Mouse (Mus musculus) intestine, postnatal 0 days (tissue): Measurements from ENCODE around the gene Gabbr1. TPM values are rescaled to one million over a fixed set of nuclear protein-coding genes. Genes with fewer than 3 reads are reported as not detected.

Source experiments
- ATAC-seq: fragments of 200-750 bp; cut with Nextera tagmentation; 2 replicates; pipeline ENCODE4 v1.8.0; 2017; ENCODE audit warnings: mild to moderate bottlenecking, moderate TSS enrichment, moderate library complexity
- H3K27ac ChIP-seq: fragments of 300-500 bp; sonication (generic); 2 replicates; pipeline ENCODE4 v1.5.1; 2014; ENCODE audit warnings: mild to moderate bottlenecking, low read depth, low read length, moderate library complexity
- H3K27me3 ChIP-seq: fragments of 300-500 bp; sonication (generic); replicated peaks from 2 replicates; pipeline ENCODE4 v1.6.1; 2014; ENCODE audit warnings: low read length, mixed read lengths; ENCODE audit not compliant: control insufficient read depth, insufficient read depth
- H3K36me3 ChIP-seq: fragments of 300-500 bp; sonication (generic); 2 replicates; pipeline ENCODE4 v1.6.1; 2014; ENCODE audit warnings: mild to moderate bottlenecking, moderate library complexity; ENCODE audit not compliant: control insufficient read depth, insufficient read depth
- H3K4me1 ChIP-seq: fragments of 300-500 bp; sonication (generic); replicated peaks from 2 replicates; pipeline ENCODE4 v1.6.1; 2014; ENCODE audit warnings: antibody characterized with exemption, low read length, mixed read lengths; ENCODE audit not compliant: control insufficient read depth, insufficient read depth
- H3K4me2 ChIP-seq: fragments of 300-500 bp; sonication (generic); replicated peaks from 2 replicates; pipeline ENCODE4 v1.6.1; 2014; ENCODE audit warnings: low read depth, mild to moderate bottlenecking, moderate library complexity
- H3K4me3 ChIP-seq: fragments of 300-500 bp; sonication (generic); 2 replicates; pipeline ENCODE4 v1.5.1; 2014; ENCODE audit warnings: low read depth, low read length
- H3K9ac ChIP-seq: fragments of 300-500 bp; sonication (generic); 2 replicates; pipeline ENCODE4 v1.6.1; 2014; ENCODE audit warnings: mild to moderate bottlenecking, low read depth, low read length
- H3K9me3 ChIP-seq: fragments of 300-500 bp; sonication (generic); 2 replicates; pipeline ENCODE4 v1.6.1; 2016; ENCODE audit warnings: mixed run types; ENCODE audit not compliant: control insufficient read depth
- CTCF ChIP-seq: sonication (generic); IDR thresholded peaks from 2 replicates; pipeline ENCODE4 v1.5.1; 2016; ENCODE audit warnings: low read depth, mild to moderate bottlenecking, control low read depth, antibody characterized with exemption, moderate library complexity
- WGBS: fragments of 180-500 bp; shearing (Covaris S2); extraction: QIAGEN DNeasy Blood & Tissue Kit; methylation state at CpG from one replicate; pipeline ENCODE4 v1.1.7; 2014; 5-methylcytosine and 5-hydroxymethylcytosine counted together
- polyA plus RNA-seq: library from polyadenylated mRNA; unstranded; fragments of >200 nt; fragmentation: Nextera tagmentation; extraction: Ambion mirVana; gene quantifications from 2 replicates; pipeline ENCODE4 v1.2.1, GENCODE M21; 2015

Gene Gabbr1
- polyA plus RNA-seq, 1 experiment from 2014 or later: 4.1 TPM

- no peak overlapping the region for H3K9ac ChIP-seq
- H3K27me3 ChIP-seq: no peaks in the 10 kb centered on the region
- no peaks in the 10 kb centered on the region for H3K9me3 ChIP-seq
- no peak overlapping the region for H3K4me3 ChIP-seq
- H3K4me1 ChIP-seq: no peaks in the 10 kb centered on the region
- H3K36me3 ChIP-seq: peaks cover 33% of the 10 kb centered on the region
- 87% methylated on average over 8 of the region's 8 CpGs for WGBS
- no peak for TF ChIP-seq CTCF
- no peak for ATAC-seq
- H3K27ac ChIP-seq: no peak overlapping the region
- no peak overlapping the region for H3K4me2 ChIP-seq
Observed at GRCm38 (mm10) chr17:37070121-37070520, 24.4 kb downstream of the Gabbr1 start.

GRCm38 (mm10) chr17:37072080-37072729, 26.4 kb downstream of the Gabbr1 start:
- ATAC-seq: no peak
- Histone ChIP-seq H3K4me2 (no peak overlapping the region), H3K36me3 (peaks cover 27% of the 10 kb centered on the region), H3K9ac (no peak overlapping the region), H3K27me3 (no peaks in the 10 kb centered on the region), H3K27ac (no peak overlapping the region), H3K4me3 (no peak overlapping the region), H3K4me1 (no peaks in the 10 kb centered on the region), H3K9me3 (no peaks in the 10 kb centered on the region)
- TF ChIP-seq CTCF: no peak
- WGBS: 85% methylated on average over 12 of the region's 12 CpGs

GRCm38 (mm10) chr17:37072730-37073276, 27.0 kb downstream of the Gabbr1 start:
- no peak for TF ChIP-seq CTCF
- Histone ChIP-seq H3K36me3 (peaks cover 21% of the 10 kb centered on the region), H3K4me2 (no peak overlapping the region), H3K27me3 (no peaks in the 10 kb centered on the region), H3K4me1 (no peaks in the 10 kb centered on the region), H3K9me3 (no peaks in the 10 kb centered on the region), H3K27ac (no peak overlapping the region), H3K4me3 (no peak overlapping the region), H3K9ac (no peak overlapping the region)
- ATAC-seq: no peak
- 72% methylated on average over 11 of the region's 11 CpGs for WGBS

- Histone ChIP-seq H3K4me2 (no peak overlapping the region), H3K36me3 (peaks cover 4% of the 10 kb centered on the region; the same call in 1 of the 2 replicates), H3K27me3 (no peaks in the 10 kb centered on the region), H3K9ac (no peak overlapping the region), H3K4me3 (no peak overlapping the region), H3K9me3 (no peaks in the 10 kb centered on the region), H3K4me1 (no peaks in the 10 kb centered on the region), H3K27ac (no peak overlapping the region)
- no peak for ATAC-seq
- WGBS: 88% methylated on average over 6 of the region's 6 CpGs
- TF ChIP-seq CTCF: no peak
Observed at GRCm38 (mm10) chr17:37075181-37075580, 29.4 kb downstream of the Gabbr1 start.

- Histone ChIP-seq H3K27ac (no peak overlapping the region), H3K4me2 (no peak overlapping the region), H3K4me1 (no peaks in the 10 kb centered on the region), H3K36me3 (peaks cover 4% of the 10 kb centered on the region; the same call in 1 of the 2 replicates), H3K9ac (no peak overlapping the region), H3K4me3 (no peak overlapping the region), H3K27me3 (no peaks in the 10 kb centered on the region), H3K9me3 (no peaks in the 10 kb centered on the region)
- no peak for TF ChIP-seq CTCF
- ATAC-seq: no peak
- WGBS: 93% methylated on average over 2 of the region's 2 CpGs
Observed at GRCm38 (mm10) chr17:37075766-37076165, 30.0 kb downstream of the Gabbr1 start.

GRCm38 (mm10) chr17:37078193-37078592, 32.4 kb downstream of the Gabbr1 start:
- H3K4me2 ChIP-seq: no peak overlapping the region
- no peak overlapping the region for H3K4me3 ChIP-seq
- H3K9me3 ChIP-seq: no peaks in the 10 kb centered on the region
- no peak for ATAC-seq
- H3K4me1 ChIP-seq: no peaks in the 10 kb centered on the region
- no peak for TF ChIP-seq CTCF
- peaks cover 4% of the 10 kb centered on the region; the same call in 1 of the 2 replicates for H3K36me3 ChIP-seq
- no peak overlapping the region for H3K9ac ChIP-seq
- WGBS: 58% methylated on average over 1 of the region's 1 CpGs
- no peaks in the 10 kb centered on the region for H3K27me3 ChIP-seq
- H3K27ac ChIP-seq: no peak overlapping the region
